Mouse (Mus musculus) left cerebral cortex, postnatal 25 days (tissue): Measurements from ENCODE around the gene Miga1. TPM values are rescaled to one million over a fixed set of nuclear protein-coding genes. Genes with fewer than 3 reads are reported as not detected.

Source experiments
- DNase-seq, 2 experiments: peaks; one replicate each; pipeline ENCODE4 v3.0.0; 2022; ENCODE audit warnings: low spot score in 2 of 2, mixed read lengths in 1 of 2
- intact Hi-C: fragments of 180-260 bp; cut with DNase I; formaldehyde crosslinking; loops from one replicate; pipeline ENCODE4 v1.15.1; 2025
- total RNA-seq, 2 experiments: library from RNA; stranded (reverse); gene quantifications; 2 replicates each; pipeline ENCODE4 v1.2.3; 2021

Miga1 gene
- total RNA-seq, 2 experiments from 2014 or later = 71.7 to 84.0 TPM

DNA sequence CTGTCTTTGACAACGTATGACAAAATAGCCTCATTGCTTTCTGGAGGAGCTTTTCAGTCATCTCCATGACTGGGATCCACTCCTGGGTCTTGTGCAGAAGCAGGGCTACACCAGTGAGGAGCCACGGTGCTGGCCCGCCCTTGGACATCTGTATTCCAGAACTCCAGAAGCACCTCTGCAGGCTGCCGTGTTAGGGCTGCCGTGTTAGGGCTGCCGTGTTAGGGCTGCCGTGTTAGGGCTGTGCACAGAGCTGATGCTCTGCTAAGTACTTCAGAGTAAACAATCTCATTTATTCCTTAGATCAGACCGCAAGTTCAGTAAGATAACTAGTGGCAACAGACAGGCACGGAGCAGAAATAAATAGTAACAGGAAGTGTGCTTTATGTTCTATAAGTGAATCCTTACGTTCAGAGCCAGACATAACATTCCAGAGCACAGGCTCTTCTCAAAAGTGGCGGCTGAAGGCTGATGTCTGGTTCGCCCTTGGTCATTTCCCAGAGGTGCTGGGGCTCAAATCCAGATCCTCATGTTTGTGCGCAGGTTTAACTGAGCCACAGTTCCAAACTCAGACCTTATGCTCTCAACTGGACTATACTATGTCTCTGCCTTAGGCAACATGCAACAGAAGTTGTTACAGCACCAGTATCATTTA, 46.6 kb downstream of the Miga1 start:
- intact Hi-C loops = no loop called here
- no peak for DNase-seq

DNA sequence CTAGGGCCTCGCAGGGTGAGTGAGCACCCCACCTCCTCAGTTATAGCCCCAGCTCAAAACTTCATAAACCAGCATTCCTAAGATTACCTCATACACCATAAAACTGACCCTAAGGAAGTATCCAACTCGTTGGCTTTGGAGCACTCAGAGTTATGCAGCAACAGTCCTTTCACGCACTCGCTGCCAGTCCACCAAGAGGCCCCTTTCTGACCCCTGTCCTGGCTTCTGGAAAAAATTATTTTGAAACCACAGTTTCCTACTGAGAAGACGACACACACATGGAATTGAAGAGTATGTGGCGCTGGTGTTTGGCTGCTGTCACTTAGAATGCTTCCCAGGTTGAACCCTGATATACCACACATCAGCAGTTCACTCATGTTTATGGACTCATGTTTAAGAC, 48.3 kb downstream of the Miga1 start:
- no peak for DNase-seq
- intact Hi-C loops = no loop called here

DNA sequence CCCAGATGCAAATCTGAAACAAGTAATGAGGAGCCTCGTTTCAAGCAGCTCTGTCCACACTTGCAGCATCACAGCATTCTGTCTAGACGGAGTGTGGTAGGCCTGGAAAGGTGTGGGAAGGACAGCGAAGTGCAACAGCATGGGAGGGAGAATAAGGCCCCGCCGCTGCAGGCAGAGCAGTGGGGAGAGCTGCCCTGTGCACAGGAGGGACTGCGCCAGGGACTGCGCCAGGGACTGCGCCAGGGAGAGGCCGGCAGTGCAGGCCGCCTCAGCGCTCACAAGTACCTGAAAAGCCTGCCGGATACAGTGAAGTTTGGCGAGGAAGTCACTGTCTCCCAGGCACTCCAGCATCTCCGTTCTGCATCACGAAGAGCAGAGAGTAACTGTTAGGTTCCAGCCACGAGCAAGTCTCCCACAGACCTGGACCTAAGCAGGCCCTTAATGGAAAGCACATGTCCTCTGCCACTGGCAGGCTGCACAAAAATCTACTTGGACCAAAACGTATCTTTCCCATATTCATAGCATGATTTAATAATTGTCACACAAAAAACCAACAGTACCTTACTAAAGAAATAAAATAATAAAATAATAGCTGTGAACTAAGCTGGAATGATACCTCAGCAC, 49.9 kb downstream of the Miga1 start:
- no peak for DNase-seq
- intact Hi-C loops = no loop called here

GRCm38 (mm10) chr3:152288740-152289139, 51.5 kb downstream of the Miga1 start:
- DNase-seq = no peak

DNA sequence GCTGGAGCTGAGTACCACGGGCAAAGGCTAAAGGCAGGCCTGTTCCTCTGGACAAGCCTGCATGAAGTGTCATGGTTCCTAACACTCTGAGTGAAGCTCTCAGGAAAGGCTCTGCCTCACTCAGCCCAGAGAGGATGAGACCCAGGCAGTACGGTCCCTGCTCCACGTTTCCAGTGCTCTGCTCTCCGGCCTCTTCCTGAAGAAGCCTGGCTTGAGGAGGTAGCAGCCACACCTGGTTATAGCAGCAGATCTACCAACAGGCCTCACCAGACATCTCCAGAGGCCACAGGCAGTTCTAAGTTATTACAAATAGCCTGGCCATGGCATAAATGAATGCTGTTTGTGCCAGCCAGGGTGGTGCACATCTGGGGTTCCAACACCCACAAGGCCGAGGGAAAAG, 51.9 kb downstream of the Miga1 start:
- DNase-seq = no peak
- intact Hi-C loops = no loop called here

More at GRCm38 (mm10) chr3:152288740-152289139, 51.5 kb downstream of the Miga1 start:
- intact Hi-C loops = no loop called here

- intact Hi-C loops = no loop called here
- no peak for DNase-seq
These were observed 52.4 kb downstream of the Miga1 start for GRCm38 (mm10) chr3:152287810-152288209.

- DNase-seq = no peak
- intact Hi-C loops = no loop called here
These were observed 55.4 kb downstream of the Miga1 start for GRCm38 (mm10) chr3:152284759-152285158.

GRCm38 (mm10) chr3:152284306-152284705, 55.9 kb downstream of the Miga1 start:
- intact Hi-C loops = no loop called here
- no peak for DNase-seq

GRCm38 (mm10) chr3:152282126-152282525, 58.1 kb downstream of the Miga1 start:
- no peak for DNase-seq
- intact Hi-C loops = no loop called here

DNA sequence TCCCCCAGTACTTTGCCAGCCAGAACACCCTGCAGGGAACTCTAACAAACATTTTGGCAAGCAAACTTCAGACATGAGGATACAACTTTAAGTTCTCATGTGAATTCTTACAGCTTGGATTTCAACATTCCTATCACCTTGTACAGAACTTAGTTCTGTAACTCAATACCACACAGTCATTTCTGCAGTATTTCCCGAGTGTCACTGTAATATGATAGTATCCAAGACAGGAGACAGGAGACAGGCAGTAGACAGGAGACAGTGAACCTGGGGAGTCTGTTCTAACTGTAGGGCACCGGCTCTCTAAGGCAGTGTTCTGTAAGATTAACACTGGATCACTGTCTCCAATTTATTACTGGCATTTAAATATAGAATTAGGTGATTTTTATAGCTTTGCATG, 61.8 kb downstream of the Miga1 start:
- no peak for DNase-seq
- intact Hi-C loops = no loop called here

GRCm38 (mm10) chr3:152277912-152278311, 62.3 kb downstream of the Miga1 start:
- DNase-seq = no peak
- intact Hi-C loops = no loop called here

DNA sequence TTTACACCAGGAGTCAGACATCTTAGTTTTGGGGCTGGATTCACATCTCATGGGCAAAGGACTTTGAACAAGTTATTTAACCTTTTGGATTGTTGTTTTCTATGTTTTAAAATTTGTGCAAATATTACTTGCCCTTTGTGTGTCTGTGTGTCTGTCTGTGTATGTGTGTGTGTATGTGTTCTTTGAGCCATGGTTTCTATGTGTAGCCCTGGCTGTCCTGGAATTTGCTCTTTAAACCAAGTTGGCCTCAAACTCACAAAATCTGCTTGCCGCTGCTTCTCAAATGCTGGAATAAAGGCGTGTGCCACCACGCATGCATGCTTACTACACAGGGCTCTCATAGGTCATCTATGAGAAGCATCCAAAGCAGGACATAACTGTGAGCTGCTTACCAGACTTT, 63.3 kb downstream of the Miga1 start:
- intact Hi-C loops = no loop called here
- DNase-seq = no peak

DNA sequence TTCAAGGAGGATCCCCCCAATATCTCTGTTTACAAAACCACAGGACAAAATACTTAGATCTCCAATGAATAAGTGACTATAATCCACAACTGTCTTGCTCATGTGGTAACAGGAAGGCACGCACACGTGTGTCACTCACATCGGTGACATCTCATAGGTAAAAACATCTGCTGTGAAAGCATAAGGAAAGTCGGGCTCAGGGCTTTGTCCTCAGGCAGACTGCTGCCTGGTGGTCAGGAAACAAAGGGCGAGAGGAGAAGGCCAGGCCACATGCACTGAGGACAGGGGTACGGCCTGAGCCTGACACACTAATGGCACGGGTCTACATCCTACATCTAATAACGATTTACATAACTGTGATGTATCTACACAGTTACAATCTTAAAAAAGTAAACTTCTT, 65.2 kb downstream of the Miga1 start:
- intact Hi-C loops = no loop called here
- DNase-seq = no peak

GRCm38 (mm10) chr3:152272974-152273685, 67.1 kb downstream of the Miga1 start:
- intact Hi-C loops = no loop called here
- no peak for DNase-seq

DNA sequence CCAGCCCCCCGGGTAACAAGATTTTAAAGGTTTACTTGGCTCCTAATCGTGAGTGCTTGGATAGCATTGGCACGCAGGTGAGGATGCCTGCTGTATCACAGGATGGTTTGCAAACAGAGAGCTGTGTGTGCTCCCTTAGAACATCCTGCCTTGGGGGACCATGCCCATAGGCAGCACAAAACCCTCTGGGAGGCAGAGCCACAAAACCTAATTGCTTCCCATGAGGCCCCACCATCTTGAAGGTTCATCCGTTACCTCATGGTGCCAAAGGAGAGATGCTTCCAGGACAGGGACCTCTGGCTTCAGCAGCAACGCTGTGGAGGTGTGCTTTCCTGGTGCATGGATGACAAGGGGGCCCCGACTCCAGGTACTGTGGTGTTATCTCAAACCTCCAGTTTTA, 68.3 kb downstream of the Miga1 start:
- intact Hi-C loops = no loop called here
- no peak for DNase-seq

GRCm38 (mm10) chr3:152271071-152271710, 69.0 kb downstream of the Miga1 start:
- intact Hi-C loops = no loop called here
- no peak for DNase-seq

- intact Hi-C loops = no loop called here
- no peak for DNase-seq
These were observed 72.1 kb downstream of the Miga1 start for GRCm38 (mm10) chr3:152268099-152268498.

- no peak for DNase-seq
These were observed 74.2 kb downstream of the Miga1 start, which contains the start of gene Nexn for GRCm38 (mm10) chr3:152266036-152266421. Nexn (minus strand) TSS chr3:152266350.

DNA sequence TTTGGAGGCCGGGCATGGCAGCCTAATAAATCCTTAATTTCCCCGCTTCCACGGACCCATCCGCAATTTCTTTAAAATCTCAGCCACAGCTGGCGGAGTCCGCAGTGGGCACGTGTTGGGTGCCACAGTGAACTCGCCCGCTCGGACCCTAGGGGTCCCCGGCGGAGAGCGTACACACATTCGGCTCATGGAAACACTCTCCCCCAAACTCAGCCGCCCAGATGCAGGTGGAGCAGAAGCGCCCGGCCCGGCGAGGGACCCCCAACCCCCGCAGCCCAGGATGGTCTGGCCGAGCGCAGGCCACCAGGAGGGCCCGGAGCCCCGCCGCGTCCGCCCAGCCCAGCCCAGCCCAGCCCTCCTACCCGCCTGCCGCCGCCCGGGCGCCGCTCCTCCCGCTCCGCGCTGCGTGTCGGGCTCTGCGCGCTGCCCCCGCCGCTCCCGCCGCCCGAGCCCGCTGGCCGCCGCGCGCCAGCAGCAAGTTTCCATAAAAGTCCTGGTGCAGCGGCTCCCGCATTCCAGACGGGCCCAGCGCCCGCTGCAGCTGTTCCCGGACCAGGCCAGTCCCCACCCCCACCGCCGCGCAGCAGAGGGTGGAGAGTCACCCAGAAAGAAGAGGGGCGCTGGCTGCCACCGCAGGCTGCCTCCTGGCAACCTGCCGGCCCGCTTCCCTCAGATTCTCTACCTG, 74.7 kb downstream of the Miga1 start:
- peak; percentile 36 to 39 for DNase-seq
- intact Hi-C loops = no loop called here

More at GRCm38 (mm10) chr3:152266036-152266421, 74.2 kb downstream of the Miga1 start, which contains the start of gene Nexn:
- intact Hi-C loops = no loop called here

DNA sequence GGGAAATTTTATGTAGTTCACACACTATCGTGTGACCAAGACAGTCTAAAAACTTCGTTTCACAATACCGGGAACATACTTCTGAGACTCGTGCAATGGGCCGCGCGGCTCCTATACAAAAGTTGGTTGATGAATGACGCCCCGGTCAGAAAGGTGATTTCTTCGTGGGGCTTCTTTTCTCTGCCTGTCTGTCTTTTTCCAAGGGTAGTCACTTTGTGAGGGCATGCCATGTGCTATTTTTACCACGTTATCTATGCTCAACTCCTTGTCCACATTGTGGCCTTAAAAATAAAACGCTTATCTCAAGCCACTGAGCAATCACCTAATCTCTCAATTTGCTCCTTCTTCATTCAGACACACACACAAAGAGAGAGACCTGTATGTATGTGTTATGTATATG, 75.4 kb downstream of the Miga1 start:
- DNase-seq = no peak
- intact Hi-C loops = no loop called here
